Mouse (Mus musculus): ENCODE measurements around the gene P2rx7. TPM values are rescaled to one million over a fixed set of nuclear protein-coding genes. Genes with fewer than 3 reads are reported as not detected.
"Not testable (repeated sequence)": the region's sequence is repeated elsewhere in the genome, so short reads cannot be mapped to it uniquely, and the experiment has no call there.

P2rx7 gene
- polyA plus RNA-seq, 1 experiment from 2014 or later, result 6.7 TPM

DNA sequence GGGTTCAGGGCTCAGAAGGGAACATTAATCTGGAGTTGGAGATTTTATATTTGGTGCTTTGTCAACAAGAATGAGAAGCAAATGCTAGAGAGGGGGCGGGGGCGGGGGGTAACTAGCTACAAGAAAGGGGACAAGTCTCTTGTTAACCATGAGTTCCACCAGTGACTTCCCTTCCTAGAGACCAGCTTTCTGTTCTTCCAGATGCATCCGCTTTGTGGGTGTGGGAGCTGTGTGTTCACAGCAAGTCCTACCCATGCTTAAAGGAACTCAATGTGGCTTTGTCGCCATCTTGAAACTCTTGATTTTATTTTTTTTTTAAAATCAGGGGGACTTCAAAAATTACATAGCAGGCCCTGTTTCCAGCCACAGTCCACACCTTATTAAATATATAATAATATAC is 4.2 kb upstream of the P2rx7 start:
- no peak overlapping the region for H3K27ac ChIP-seq (ENCODE audit: low read length)
- no peaks in the 10 kb centered on the region for H3K9me3 ChIP-seq (ENCODE audit: low read length)
- H3K9ac ChIP-seq (replicated peaks; ENCODE audit: low read depth), result no peak overlapping the region
- TF ChIP-seq CTCF (IDR thresholded peaks at IDR 0.05), result no peak
- no peaks in the 10 kb centered on the region for H3K36me3 ChIP-seq (ENCODE audit: insufficient read depth, low read length)
- H3K4me2 ChIP-seq (replicated peaks; ENCODE audit: low read depth, low read length), result no peak overlapping the region
- ATAC-seq (no peak), DNase-seq (ENCODE audit: low spot score) (no peak)
- H3K4me1 ChIP-seq (ENCODE audit: insufficient read depth, low read depth, low read length), result no peaks in the 10 kb centered on the region
- no peak overlapping the region for H3K4me3 ChIP-seq (ENCODE audit: low read depth, low read length)
- WGBS, result 95% methylated on average over 4 of the region's 4 CpGs
- H3K27me3 ChIP-seq (replicated peaks; ENCODE audit: insufficient read depth, low read length), result no peaks in the 10 kb centered on the region

DNA sequence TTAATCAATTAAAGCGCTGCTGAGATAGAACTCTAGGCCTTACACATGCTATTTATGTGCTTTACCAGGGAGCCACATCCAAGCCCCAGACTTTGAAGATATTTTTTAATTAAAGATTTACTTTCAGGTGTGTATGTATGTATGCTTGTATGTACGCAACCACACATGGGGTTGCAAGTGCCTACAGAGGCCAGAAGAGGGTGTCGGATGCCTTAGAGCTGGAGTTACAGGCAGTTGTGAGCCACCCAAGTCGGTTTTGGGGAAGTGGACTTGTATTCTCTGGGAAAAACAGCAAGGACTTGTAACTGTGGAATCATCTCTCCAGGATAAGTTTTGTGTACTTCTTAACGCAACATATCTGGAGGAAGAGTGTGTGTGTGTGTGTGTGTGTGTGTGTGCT is 3.7 kb upstream of the P2rx7 start:
- Histone ChIP-seq H3K4me1 (ENCODE audit: insufficient read depth, low read depth, low read length) (no peaks in the 10 kb centered on the region), H3K27me3 (replicated peaks; ENCODE audit: insufficient read depth, low read length) (no peaks in the 10 kb centered on the region), H3K27ac (ENCODE audit: low read length) (no peak overlapping the region), H3K4me3 (ENCODE audit: low read depth, low read length) (no peak overlapping the region), H3K9me3 (ENCODE audit: low read length) (no peaks in the 10 kb centered on the region), H3K9ac (replicated peaks; ENCODE audit: low read depth) (no peak overlapping the region), H3K4me2 (replicated peaks; ENCODE audit: low read depth, low read length) (no peak overlapping the region), H3K36me3 (ENCODE audit: insufficient read depth, low read length) (no peaks in the 10 kb centered on the region)
- ATAC-seq (no peak), DNase-seq (ENCODE audit: low spot score) (no peak)
- 90% methylated on average over 5 of the region's 5 CpGs for WGBS
- TF ChIP-seq EP300 (IDR thresholded peaks at IDR 0.05) (no peak), CTCF (IDR thresholded peaks at IDR 0.05) (peak; percentile 36)

DNA sequence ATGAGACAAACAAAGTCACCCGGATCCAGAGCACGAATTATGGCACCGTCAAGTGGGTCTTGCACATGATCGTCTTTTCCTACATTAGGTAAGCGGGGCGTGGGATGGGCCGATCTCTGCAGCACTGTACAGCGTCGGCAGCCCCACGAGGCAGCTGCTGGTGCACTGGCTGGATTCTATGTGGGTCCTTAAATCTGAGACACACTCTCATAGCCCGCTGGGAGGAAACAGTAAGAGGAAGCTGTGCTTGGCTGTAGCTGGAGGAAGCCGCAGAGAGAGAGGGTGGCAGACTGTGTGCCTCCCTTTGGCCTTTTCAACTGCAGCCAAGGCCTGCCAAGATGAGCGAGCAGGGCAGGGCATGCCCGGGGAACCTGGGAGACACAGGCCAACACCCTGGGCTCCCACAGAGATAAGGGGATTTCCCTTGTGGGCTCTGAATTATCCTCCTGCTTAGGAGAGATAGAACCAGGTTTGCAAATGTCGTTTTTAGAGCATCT is 448 bp downstream of the P2rx7 start:
- H3K9ac ChIP-seq (replicated peaks; ENCODE audit: low read depth), result no peak overlapping the region
- H3K4me1 ChIP-seq (ENCODE audit: insufficient read depth, low read depth, low read length), result no peaks in the 10 kb centered on the region
- 44% methylated on average over 15 of the region's 15 CpGs for WGBS
- peak; percentile 59 for DNase-seq (ENCODE audit: low spot score)
- H3K9me3 ChIP-seq (ENCODE audit: low read length), result no peaks in the 10 kb centered on the region
- peak; percentile 75 for ATAC-seq
- peak overlapping the region; percentile 59; the same call in 1 of the 2 replicates for H3K27ac ChIP-seq (ENCODE audit: low read length)
- no peaks in the 10 kb centered on the region for H3K27me3 ChIP-seq (replicated peaks; ENCODE audit: insufficient read depth, low read length)
- peak overlapping the region; percentile 38 for H3K4me2 ChIP-seq (replicated peaks; ENCODE audit: low read depth, low read length)
- H3K4me3 ChIP-seq (ENCODE audit: low read depth, low read length), result peak overlapping the region; percentile 19
- no peaks in the 10 kb centered on the region for H3K36me3 ChIP-seq (ENCODE audit: insufficient read depth, low read length)
- TF ChIP-seq CTCF (IDR thresholded peaks at IDR 0.05), result no peak
- TF ChIP-seq EP300 (IDR thresholded peaks at IDR 0.05), result no peak

DNA sequence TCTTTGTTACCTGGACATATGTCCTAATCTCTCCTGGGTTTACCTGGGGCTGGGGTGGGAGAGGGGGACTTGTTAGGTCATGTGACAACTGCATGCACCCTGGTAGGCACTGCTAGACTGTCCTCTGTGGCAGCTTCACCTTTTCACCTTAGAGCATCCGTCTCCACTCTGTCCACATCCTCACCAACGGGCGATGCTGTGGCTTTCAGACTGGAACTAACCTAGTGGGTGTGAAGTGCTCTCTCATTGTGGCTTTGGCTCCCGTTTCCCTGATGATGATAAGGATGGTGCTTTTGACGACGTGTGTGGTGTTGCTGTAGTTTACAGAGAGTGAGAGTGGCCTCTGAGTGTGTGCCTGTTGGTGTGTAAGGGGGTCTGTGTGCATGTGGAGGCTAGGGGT is 1.6 kb downstream of the P2rx7 start:
- 49% methylated on average over 6 of the region's 6 CpGs for WGBS
- H3K9me3 ChIP-seq (ENCODE audit: low read length), result no peaks in the 10 kb centered on the region
- no peak for TF ChIP-seq CTCF (IDR thresholded peaks at IDR 0.05)
- TF ChIP-seq EP300 (IDR thresholded peaks at IDR 0.05), result no peak
- H3K27me3 ChIP-seq (replicated peaks; ENCODE audit: insufficient read depth, low read length), result no peaks in the 10 kb centered on the region
- H3K4me2 ChIP-seq (replicated peaks; ENCODE audit: low read depth, low read length), result no peak overlapping the region
- no peak for DNase-seq (ENCODE audit: low spot score)
- H3K4me3 ChIP-seq (ENCODE audit: low read depth, low read length), result no peak overlapping the region
- H3K36me3 ChIP-seq (ENCODE audit: insufficient read depth, low read length), result no peaks in the 10 kb centered on the region
- ATAC-seq, result no peak
- no peak overlapping the region for H3K27ac ChIP-seq (ENCODE audit: low read length)
- no peak overlapping the region for H3K9ac ChIP-seq (replicated peaks; ENCODE audit: low read depth)
- no peaks in the 10 kb centered on the region for H3K4me1 ChIP-seq (ENCODE audit: insufficient read depth, low read depth, low read length)

DNA sequence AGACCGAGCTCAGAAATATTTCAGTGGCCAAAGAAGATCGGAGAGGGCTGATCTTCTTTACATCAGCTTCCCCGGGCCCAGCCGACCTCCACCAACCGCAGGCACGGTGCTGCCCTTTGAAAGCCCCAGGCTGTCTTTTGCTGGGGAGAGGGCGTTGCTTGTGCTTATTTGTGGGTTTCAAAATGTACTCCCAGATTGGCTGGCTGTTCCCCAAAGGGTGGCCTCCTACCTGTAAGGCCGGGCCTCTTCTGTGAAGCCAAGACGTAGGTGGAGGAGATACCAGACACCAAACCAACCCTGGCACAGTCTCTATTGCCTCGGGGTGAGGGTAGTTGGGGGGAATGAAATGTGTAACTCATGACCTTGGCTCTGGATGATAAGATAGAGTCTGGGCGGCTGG is 2.3 kb downstream of the P2rx7 start:
- TF ChIP-seq CTCF (IDR thresholded peaks at IDR 0.05), result no peak
- TF ChIP-seq EP300 (IDR thresholded peaks at IDR 0.05), result no peak
- 81% methylated on average over 11 of the region's 11 CpGs for WGBS
- ATAC-seq, result no peak
- no peaks in the 10 kb centered on the region for H3K9me3 ChIP-seq (ENCODE audit: low read length)
- no peak overlapping the region for H3K4me3 ChIP-seq (ENCODE audit: low read depth, low read length)
- H3K27me3 ChIP-seq (replicated peaks; ENCODE audit: insufficient read depth, low read length), result no peaks in the 10 kb centered on the region
- DNase-seq (ENCODE audit: low spot score), result no peak
- H3K36me3 ChIP-seq (ENCODE audit: insufficient read depth, low read length), result no peaks in the 10 kb centered on the region
- H3K4me2 ChIP-seq (replicated peaks; ENCODE audit: low read depth, low read length), result no peak overlapping the region
- no peaks in the 10 kb centered on the region for H3K4me1 ChIP-seq (ENCODE audit: insufficient read depth, low read depth, low read length)
- H3K9ac ChIP-seq (replicated peaks; ENCODE audit: low read depth), result no peak overlapping the region
- H3K27ac ChIP-seq (ENCODE audit: low read length), result no peak overlapping the region

DNA sequence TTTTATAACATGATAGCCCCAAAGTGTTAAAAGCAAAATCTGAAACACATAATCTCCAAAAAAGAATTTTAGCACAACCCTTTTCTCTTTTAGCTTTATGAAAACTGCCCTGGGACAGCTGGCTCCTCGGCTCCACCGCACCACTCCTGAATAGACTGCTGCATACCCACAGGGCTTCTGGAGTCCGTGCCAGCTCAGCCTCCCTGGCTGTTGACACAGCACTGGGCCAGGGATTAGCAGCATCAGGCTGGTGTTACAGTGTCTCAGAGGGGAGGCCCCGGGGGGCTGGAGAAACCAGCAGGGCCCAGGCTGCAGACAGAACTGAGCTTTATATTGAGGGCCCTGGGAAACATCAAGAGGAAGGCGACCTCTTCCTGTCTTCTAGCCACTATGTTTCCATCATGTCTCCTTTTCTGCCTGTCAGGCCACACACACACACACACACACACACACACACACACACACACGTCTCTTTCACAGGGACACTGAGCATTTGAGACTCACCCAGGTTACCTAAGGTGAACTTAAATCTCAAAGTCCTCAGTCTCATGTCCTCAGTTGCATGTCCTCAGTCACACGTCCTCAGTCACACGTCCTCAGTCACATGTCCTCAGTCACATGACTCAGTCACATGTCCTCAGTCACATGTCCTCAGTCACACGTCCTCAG is 3.7 kb downstream of the P2rx7 start:
- Histone ChIP-seq H3K4me1 (ENCODE audit: insufficient read depth, low read depth, low read length) (no peaks in the 10 kb centered on the region), H3K4me3 (ENCODE audit: low read depth, low read length) (no peak overlapping the region), H3K9ac (replicated peaks; ENCODE audit: low read depth) (no peak overlapping the region), H3K9me3 (ENCODE audit: low read length) (no peaks in the 10 kb centered on the region), H3K27ac (ENCODE audit: low read length) (no peak overlapping the region), H3K36me3 (ENCODE audit: insufficient read depth, low read length) (no peaks in the 10 kb centered on the region), H3K4me2 (replicated peaks; ENCODE audit: low read depth, low read length) (no peak overlapping the region), H3K27me3 (replicated peaks; ENCODE audit: insufficient read depth, low read length) (no peaks in the 10 kb centered on the region)
- TF ChIP-seq EP300 (IDR thresholded peaks at IDR 0.05) (no peak), CTCF (IDR thresholded peaks at IDR 0.05) (no peak)
- no peak for ATAC-seq
- DNase-seq (ENCODE audit: low spot score), result no peak
- WGBS, result 62% methylated on average over 9 of the region's 9 CpGs

DNA sequence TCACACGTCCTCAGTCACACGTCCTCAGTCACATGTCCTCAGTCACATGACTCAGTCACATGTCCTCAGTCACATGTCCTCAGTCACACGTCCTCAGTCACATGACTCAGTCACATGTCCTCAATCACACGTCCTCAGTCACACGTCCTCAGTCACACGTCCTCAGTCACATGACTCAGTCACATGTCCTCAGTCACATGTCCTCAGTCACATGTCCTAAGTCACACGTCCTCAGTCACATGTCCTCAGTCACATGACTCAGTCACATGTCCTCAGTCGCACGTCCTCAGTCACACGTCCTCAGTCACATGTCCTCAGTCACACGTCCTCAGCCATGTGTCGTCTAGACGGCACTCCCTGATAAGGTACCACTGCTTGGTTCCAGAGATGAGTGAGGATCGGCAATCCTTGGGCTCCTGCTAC is 4.3 kb downstream of the P2rx7 start:
- not testable (repeated sequence) for DNase-seq (ENCODE audit: low spot score); H3K27ac ChIP-seq (ENCODE audit: low read length); H3K9ac ChIP-seq (replicated peaks; ENCODE audit: low read depth); H3K27me3 ChIP-seq (replicated peaks; ENCODE audit: insufficient read depth, low read length); H3K4me2 ChIP-seq (replicated peaks; ENCODE audit: low read depth, low read length); H3K4me3 ChIP-seq (ENCODE audit: low read depth, low read length); ATAC-seq; H3K4me1 ChIP-seq (ENCODE audit: insufficient read depth, low read depth, low read length); H3K36me3 ChIP-seq (ENCODE audit: insufficient read depth, low read length); H3K9me3 ChIP-seq (ENCODE audit: low read length)
- 89% methylated on average over 14 of the region's 14 CpGs for WGBS

Data from lung, postnatal 0 days (tissue).